Mouse (Mus musculus) olfactory bulb, adult 2 months (tissue): ENCODE results near the gene Cend1.

Source experiments
- CTCF ChIP-seq: fragments of 200-500 bp; IDR thresholded peaks from 2 replicates; pipeline ENCODE4 v1.5.1; 2012; ENCODE audit warnings: low read depth, mild to moderate bottlenecking, low read length, moderate library complexity; ENCODE audit not compliant: insufficient read depth
- POLR2A ChIP-seq: fragments of 200-500 bp; IDR thresholded peaks from 2 replicates; pipeline ENCODE4 v1.6.1; 2012; ENCODE audit warnings: mild to moderate bottlenecking, low read depth, low read length, moderate library complexity; ENCODE audit not compliant: insufficient read depth

GRCm38 (mm10) chr7:141439811-141440210 lies 10.5 kb upstream of the Cend1 start:
- no peak for TF ChIP-seq CTCF
- no peak for TF ChIP-seq POLR2A
